In genomic region chr10:127324495-127324894, GRCm38 (mm10) we compare ENCODE assay signal across 10 mouse cellular contexts. TPM values are rescaled to one million over a fixed set of nuclear protein-coding genes. Genes with fewer than 3 reads are reported as not detected.
A peak's percentile ranks its signal among the peaks of the same experiment; 100 is the strongest.
DNase-seq lines count a peak whose midpoint lies in the region; ATAC-seq and TF ChIP-seq lines count a peak whose summit lies in the region.
"Had no signal": no experiment of that assay in that cellular context is flagged by ENCODE, and none has a peak within 500 bp of the region (broad histone marks: within the 10 kb centered on the region; RNA-seq: fewer than 3 reads in every experiment).

No protein-coding gene starts in this region.

- intact Hi-C loops in gastrocnemius, adult 2 months (cut with DNase I) = no loop called here
- intact Hi-C loops in gastrocnemius, postnatal 36 days (cut with DNase I) = loop anchor here (5.0 kb wide), 1 partner anchor 67 kb away; no protein-coding TSS in a partner anchor

- H3K4me3 ChIP-seq in gastrocnemius, adult 2 months = peak overlapping the region; percentile 53; the same call in 1 of the 2 replicates
- H3K4me3 ChIP-seq in ES-E14 (ENCODE audit: insufficient read depth in 1 of 2, low read depth in 1 of 2, low read length in 2 of 2, poor library complexity in 1 of 2, severe bottlenecking in 1 of 2) = no peak overlapping the region
- peak overlapping the region; percentile 14 for H3K4me3 ChIP-seq in limb, embryonic 10.5 days
- H3K4me3 ChIP-seq: myocyte had no signal

- no peak overlapping the region for H3K27ac ChIP-seq in gastrocnemius, adult 2 months
- no peak overlapping the region for H3K27ac ChIP-seq in ES-E14 (ENCODE audit: insufficient read depth, low read depth, low read length, poor library complexity, severe bottlenecking)
- H3K27ac ChIP-seq in limb, embryonic 10.5 days = peak overlapping the region; percentile 70; the same call in 1 of the 2 replicates

- no peak overlapping the region for H3K9ac ChIP-seq in ES-E14 (ENCODE audit: insufficient read depth, low read depth, low read length, poor library complexity, severe bottlenecking)

- TF ChIP-seq CTCF in gastrocnemius, adult 2 months (IDR thresholded peaks at IDR 0.05) = peak; percentile 50

- peaks cover 6 to 24% of the 10 kb centered on the region in 2 experiments; a peak in 3 of 4 replicates for H3K4me1 ChIP-seq in ES-E14 (ENCODE audit: control insufficient read depth in 2 of 2, insufficient read depth in 2 of 2, low read length in 2 of 2, poor library complexity in 1 of 2)
- peaks cover 34% of the 10 kb centered on the region for H3K4me1 ChIP-seq in limb, embryonic 10.5 days

- H3K9me3 ChIP-seq in ES-E14 (ENCODE audit: control insufficient read depth, insufficient read depth, low read depth, low read length) = no peaks in the 10 kb centered on the region
- no peaks in the 10 kb centered on the region for H3K9me3 ChIP-seq in limb, embryonic 10.5 days (replicated peaks)

- in situ Hi-C loops in ES-E14 (cut with MboI; ENCODE audit: low sequenced_read_pairs in 2 of 2, unreplicated experiment in 2 of 2) = no loop called here

- peaks cover 65% of the 10 kb centered on the region for H3K27me3 ChIP-seq in limb, embryonic 10.5 days (ENCODE audit: low read depth, poor library complexity, severe bottlenecking)

- no peak for DNase-seq in gastrocnemius, adult 2 months
- DNase-seq in gastrocnemius, postnatal 36 days = no peak
- no peak for DNase-seq in ES-E14 (ENCODE audit: low read depth, low spot score)
- DNase-seq in limb, embryonic 10.5 days (ENCODE audit: low spot score) = peak; percentile 73
- DNase-seq in layer of hippocampus, postnatal 36 days = no peak
- DNase-seq in right cerebral cortex, postnatal 14 days = no peak

- WGBS in limb, embryonic 10.5 days = 12% methylated on average over 7 of the region's 7 CpGs

- H3K36me3 ChIP-seq in ES-E14 (ENCODE audit: control insufficient read depth, insufficient read depth, low read length, poor library complexity, severe bottlenecking) = no peaks in the 10 kb centered on the region
- peaks cover 10% of the 10 kb centered on the region; the same call in 1 of the 2 replicates for H3K36me3 ChIP-seq in limb, embryonic 10.5 days

- peak; percentile 67 for ATAC-seq in erythroid progenitor cell, adult 5-6 weeks (replicated peaks; ENCODE audit: low FRiP score, poor library complexity, severe bottlenecking)
- peak; percentile 70 for ATAC-seq in monocyte, adult 5-6 weeks (replicated peaks; ENCODE audit: insufficient number of reproducible peaks, low FRiP score, low TSS enrichment, poor library complexity, severe bottlenecking)

TF ChIP-seq in ES-E14, 5 proteins besides CTCF, POLR2A, EP300 and RAD21:
- TF ChIP-seq ZC3H11A (IDR thresholded peaks at IDR 0.05; ENCODE audit: borderline replicate concordance, low read depth, low read length) (peak; percentile 16; the same call in 1 of the 2 replicates), MAFK (IDR thresholded peaks at IDR 0.05; ENCODE audit: insufficient read depth, low read depth, low read length) (no peak), CHD2 (IDR thresholded peaks at IDR 0.05; ENCODE audit: low read depth, low read length) (no peak)

RNA-seq across cellular contexts. Expression of gene Arhgap9, which starts 2.7 kb away (rescaled TPM):
- under 1 TPM; 0.89 to 0.99 TPM for total RNA-seq in gastrocnemius, adult 2 months (2021)
- total RNA-seq in gastrocnemius, postnatal 36 days (2021) = 1 to 10 TPM in 1 of 2 experiments, under 1 TPM in 1; 0.96 to 1.3 TPM
- total RNA-seq in ES-E14 (2012; rRNA removed) = 2.6 and 5.1 TPM in 2 replicates
- 18.0 and 18.9 TPM in 2 replicates for total RNA-seq in erythroid progenitor cell, adult 5-6 weeks (2015; ENCODE audit: low replicate concordance)
- total RNA-seq in erythroid progenitor cell, adult 5-6 weeks (2017; ENCODE audit: low replicate concordance) = 6.4 and 15.4 TPM in 2 replicates
- 5.5 and 5.9 TPM in 2 replicates for polyA plus RNA-seq in limb, embryonic 10.5 days (2016; fragmentation: Nextera tagmentation; extraction: Ambion mirVana)
- 101 to 125 TPM (median 109 TPM) in 3 replicates for total RNA-seq in monocyte, adult 5-6 weeks (2017)
- total RNA-seq in layer of hippocampus, postnatal 36 days (2021) = 1 to 10 TPM in 1 of 2 experiments, under 1 TPM in 1; 0.86 to 1.0 TPM

RNA-seq across cellular contexts. Expression of gene Mars, which starts 12.9 kb away (rescaled TPM):
- total RNA-seq in gastrocnemius, adult 2 months (2021) = 10 to 100 TPM; 69.0 to 71.4 TPM
- 10 to 100 TPM; 54.1 to 56.1 TPM for total RNA-seq in gastrocnemius, postnatal 36 days (2021)
- 206 and 377 TPM in 2 replicates for total RNA-seq in ES-E14 (2012; rRNA removed)
- total RNA-seq in erythroid progenitor cell, adult 5-6 weeks (2015; ENCODE audit: low replicate concordance) = 68.5 and 80.9 TPM in 2 replicates
- total RNA-seq in erythroid progenitor cell, adult 5-6 weeks (2017; ENCODE audit: low replicate concordance) = 86.0 and 98.9 TPM in 2 replicates
- 170 and 205 TPM in 2 replicates for polyA plus RNA-seq in limb, embryonic 10.5 days (2016; fragmentation: Nextera tagmentation; extraction: Ambion mirVana)
- total RNA-seq in monocyte, adult 5-6 weeks (2017) = 56.6 to 72.2 TPM (median 64.5 TPM) in 3 replicates
- total RNA-seq in layer of hippocampus, postnatal 36 days (2021) = 10 to 100 TPM; 56.1 to 56.4 TPM

RNA-seq across cellular contexts. Expression of gene Gli1, which starts 17.3 kb away (rescaled TPM):
- 1 to 10 TPM in 1 of 2 experiments, under 1 TPM in 1; 0.70 to 1.2 TPM for total RNA-seq in gastrocnemius, adult 2 months (2021)
- 1 to 10 TPM; 1.0 to 1.5 TPM for total RNA-seq in gastrocnemius, postnatal 36 days (2021)
- 14.9 and 47.3 TPM in 2 replicates for total RNA-seq in ES-E14 (2012; rRNA removed)
- not detected in 2 replicates for total RNA-seq in erythroid progenitor cell, adult 5-6 weeks (2015; ENCODE audit: low replicate concordance)
- total RNA-seq in erythroid progenitor cell, adult 5-6 weeks (2017; ENCODE audit: low replicate concordance) = not detected in 2 replicates
- 10.9 and 11.7 TPM in 2 replicates for polyA plus RNA-seq in limb, embryonic 10.5 days (2016; fragmentation: Nextera tagmentation; extraction: Ambion mirVana)
- not detected in 3 replicates for total RNA-seq in monocyte, adult 5-6 weeks (2017)
- total RNA-seq in layer of hippocampus, postnatal 36 days (2021) = 1 to 10 TPM; 2.4 to 3.2 TPM

RNA-seq across cellular contexts. Expression of gene Inhbe, which starts 29.7 kb away (rescaled TPM):
- total RNA-seq in gastrocnemius, adult 2 months (2021) = not detected
- not detected for total RNA-seq in gastrocnemius, postnatal 36 days (2021)
- 0.22 and 0.69 TPM in 2 replicates for total RNA-seq in ES-E14 (2012; rRNA removed)
- total RNA-seq in erythroid progenitor cell, adult 5-6 weeks (2015; ENCODE audit: low replicate concordance) = not detected in 2 replicates
- not detected in 2 replicates for total RNA-seq in erythroid progenitor cell, adult 5-6 weeks (2017; ENCODE audit: low replicate concordance)
- polyA plus RNA-seq in limb, embryonic 10.5 days (2016; fragmentation: Nextera tagmentation; extraction: Ambion mirVana) = 0.13 TPM in 1 of 2 replicates, not detected in the other
- total RNA-seq in monocyte, adult 5-6 weeks (2017) = not detected in 3 replicates
- total RNA-seq in layer of hippocampus, postnatal 36 days (2021) = not detected
- total RNA-seq: adrenal gland, postnatal 36 days had no signal

RNA-seq across cellular contexts. Expression of gene Mbd6, which starts 35.7 kb away (rescaled TPM):
- total RNA-seq in gastrocnemius, adult 2 months (2021) = 10 to 100 TPM; 16.2 to 18.7 TPM
- 10 to 100 TPM; 11.5 to 17.1 TPM for total RNA-seq in gastrocnemius, postnatal 36 days (2021)
- 15.8 and 18.0 TPM in 2 replicates for total RNA-seq in ES-E14 (2012; rRNA removed)
- 55.8 and 69.6 TPM in 2 replicates for total RNA-seq in erythroid progenitor cell, adult 5-6 weeks (2015; ENCODE audit: low replicate concordance)
- total RNA-seq in erythroid progenitor cell, adult 5-6 weeks (2017; ENCODE audit: low replicate concordance) = 10.7 and 15.0 TPM in 2 replicates
- polyA plus RNA-seq in limb, embryonic 10.5 days (2016; fragmentation: Nextera tagmentation; extraction: Ambion mirVana) = 16.7 and 18.8 TPM in 2 replicates
- 4.2 to 15.5 TPM (median 12.1 TPM) in 3 replicates for total RNA-seq in monocyte, adult 5-6 weeks (2017)
- 10 to 100 TPM; 36.5 to 52.5 TPM for total RNA-seq in layer of hippocampus, postnatal 36 days (2021)

Comparison
In these comparisons a context has a peak if more than half of its experiments do, and no peak if none do; other contexts are left out.
1. H3K4me3 ChIP-seq: peak in gastrocnemius, adult 2 months (single experiment) and limb, embryonic 10.5 days (single experiment); none in ES-E14 (0 of 2).